Mouse (Mus musculus) bone marrow macrophage, adult 2 months (primary cell): Measurements from ENCODE around the gene Gm20388.

Experiments used
- CTCF ChIP-seq: IDR thresholded peaks from 2 replicates; pipeline ENCODE4 v1.5.1; 2012; ENCODE audit warnings: low read depth, mild to moderate bottlenecking, low read length, moderate library complexity
- POLR2A ChIP-seq: IDR thresholded peaks from 2 replicates; pipeline ENCODE4 v1.6.1; 2012; ENCODE audit warnings: mild to moderate bottlenecking, low read depth, low read length, borderline replicate concordance

GRCm38 (mm10) chr8:120379015-120379414, 468.4 kb downstream of the Gm20388 start:
- TF ChIP-seq POLR2A (no peak), CTCF (no peak)
